Mouse (Mus musculus) embryonic facial prominence, embryonic 13.5 days (tissue): ENCODE data around the gene Sqor. TPM values are rescaled to one million over a fixed set of nuclear protein-coding genes. Genes with fewer than 3 reads are reported as not detected.

Source experiments
- polyA plus RNA-seq: library from polyadenylated mRNA; unstranded; fragments of >200 nt; fragmentation: Nextera tagmentation; extraction: Ambion mirVana; gene quantifications from 2 replicates; pipeline ENCODE4 v1.2.1, GENCODE M21; 2015

The Sqor gene
- polyA plus RNA-seq, 1 experiment from 2014 or later = 4.7 TPM

Other genes starting within 250 kb of the Sqor start
- 10.5 and 10.6 TPM in 2 replicates for gene Gatm, start 153.9 kb upstream of the Sqor start, polyA plus RNA-seq
- gene AA467197, start 128.3 kb upstream of the Sqor start, polyA plus RNA-seq = 0.73 TPM in 1 of 2 replicates, not detected in the other
- gene Slc30a4, start 62.6 kb upstream of the Sqor start, polyA plus RNA-seq = 8.3 and 8.5 TPM in 2 replicates
- 50.9 and 56.1 TPM in 2 replicates for gene Bloc1s6, start 26.7 kb upstream of the Sqor start, polyA plus RNA-seq